Mouse (Mus musculus) macrophage (primary cell): ENCODE data around the gene Gm12789. TPM values are rescaled to one million over a fixed set of nuclear protein-coding genes. Genes with fewer than 3 reads are reported as not detected.
"Not testable (repeated sequence)": the region's sequence is repeated elsewhere in the genome, so short reads cannot be mapped to it uniquely, and the experiment has no call there.

Source experiments
- H3K27ac ChIP-seq: fragments of 350-480 bp; formaldehyde crosslinking; 2 replicates; pipeline ENCODE4 v1.9.0; 2021
- H3K36me3 ChIP-seq: fragments of 350-480 bp; formaldehyde crosslinking; 2 replicates; pipeline ENCODE4 v1.9.0; 2021; ENCODE audit errors: inconsistent target
- H3K4me3 ChIP-seq: fragments of 350-480 bp; formaldehyde crosslinking; 2 replicates; pipeline ENCODE4 v1.9.0; 2021; ENCODE audit errors: inconsistent target
- H3K79me2 ChIP-seq: fragments of 350-480 bp; formaldehyde crosslinking; 2 replicates; pipeline ENCODE4 v1.9.0; 2021; ENCODE audit errors: inconsistent target
- WGBS: methylation state at CpG from one replicate; pipeline ENCODE4 v1.1.7; 2026; ENCODE audit warnings: inconsistent platforms; ENCODE audit not compliant: missing documents; 5-methylcytosine and 5-hydroxymethylcytosine counted together
- polyA plus RNA-seq: library from polyadenylated mRNA; stranded (reverse); fragments of 250-400 nt; gene quantifications from 3 replicates; pipeline ENCODE4 v1.2.4, GENCODE M21; 2018; ENCODE audit warnings: inconsistent platforms
- total RNA-seq, 78 experiments: library from RNA; depleted of rRNA; stranded (reverse); fragments of 250-400 nt; gene quantifications; 1 replicate in 9 of 78; 2 replicates in 24 of 78; 3 replicates in 43 of 78; 4 replicates in 2 of 78; pipeline ENCODE4 v1.2.4; 2018; ENCODE audit warnings: inconsistent platforms in 56 of 78

The Gm12789 gene
- total RNA-seq (2018; cell fraction: chromatin; rRNA removed) = not detected
- not detected for total RNA-seq (2018; cell fraction: cytosol; rRNA removed)
- total RNA-seq (2018; cell fraction: nucleus; rRNA removed) = not detected
- polyA plus RNA-seq = not detected in 3 replicates

GRCm38 (mm10) chr4:101986326-101986725, at the start of gene Gm12789:
Gene Gm12789, plus strand, starts transcription at chr4:101986626.
- not testable (repeated sequence) for H3K4me3 ChIP-seq, H3K36me3 ChIP-seq, H3K79me2 ChIP-seq, H3K27ac ChIP-seq
- 73% methylated on average over 2 of the region's 2 CpGs for WGBS

- H3K79me2 ChIP-seq = not testable (repeated sequence)
- 50% methylated on average over 1 of the region's 2 CpGs for WGBS
Observed at GRCm38 (mm10) chr4:101940107-101940506, 46.3 kb upstream of the Gm12789 start, which contains the start of gene Gm12794. Gene Gm12794, plus strand, starts transcription at chr4:101940407.

GRCm38 (mm10) chr4:101980949-101981348, 5.5 kb upstream of the Gm12789 start, which contains the start of gene Gm12790:
Gene Gm12790, minus strand, starts transcription at chr4:101981049.
- not testable (repeated sequence) for H3K79me2 ChIP-seq, H3K4me3 ChIP-seq, H3K27ac ChIP-seq, H3K36me3 ChIP-seq
- WGBS = no CpG with 5 or more reads among the region's 5 CpGs

More at GRCm38 (mm10) chr4:101940107-101940506, 46.3 kb upstream of the Gm12789 start, which contains the start of gene Gm12794:
- not testable (repeated sequence) for H3K36me3 ChIP-seq, H3K27ac ChIP-seq, H3K4me3 ChIP-seq

GRCm38 (mm10) chr4:101985678-101986077, 748 bp upstream of the Gm12789 start:
- Histone ChIP-seq H3K4me3 (no peak overlapping the region), H3K79me2 (no peaks in the 10 kb centered on the region), H3K27ac (no peak overlapping the region), H3K36me3 (no peaks in the 10 kb centered on the region)
- 78% methylated on average over 4 of the region's 5 CpGs for WGBS

- 92% methylated on average over 5 of the region's 5 CpGs for WGBS
- Histone ChIP-seq H3K36me3 (no peaks in the 10 kb centered on the region), H3K27ac (no peak overlapping the region), H3K4me3 (no peak overlapping the region), H3K79me2 (no peaks in the 10 kb centered on the region)
Observed at GRCm38 (mm10) chr4:101997426-101997825, 11.0 kb downstream of the Gm12789 start.

DNA sequence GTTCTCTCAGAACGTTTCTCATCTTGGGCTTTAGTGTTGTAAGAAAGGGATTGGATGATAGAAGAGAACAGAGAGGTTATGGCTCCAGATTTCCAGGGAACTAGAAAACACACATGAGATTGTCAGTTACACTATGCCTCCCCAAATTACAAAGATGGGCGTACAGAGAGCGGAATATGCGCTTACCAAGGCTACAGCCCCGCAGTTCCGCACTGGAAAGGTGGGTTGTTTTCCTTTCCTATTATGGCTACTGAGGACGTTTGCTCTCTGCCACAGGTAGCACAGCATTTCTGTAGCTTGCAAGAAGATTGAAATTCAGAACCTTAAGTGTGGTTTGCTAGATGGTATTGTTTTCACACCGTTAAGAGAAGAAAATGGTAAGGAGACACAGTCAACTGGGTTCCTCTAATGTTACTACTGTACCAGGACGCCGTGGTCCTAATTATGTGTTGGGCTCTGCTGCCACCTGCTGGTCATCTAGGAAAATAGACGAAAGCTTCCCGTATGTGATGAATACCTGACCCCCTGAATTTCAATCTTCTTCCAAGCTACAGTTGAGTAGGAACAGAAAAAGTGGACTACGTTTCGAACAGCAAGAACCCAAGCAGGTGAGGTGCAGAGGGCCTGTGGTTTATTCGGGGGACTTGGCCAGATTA, 12.0 kb downstream of the Gm12789 start:
- Histone ChIP-seq H3K4me3 (no peak overlapping the region), H3K36me3 (no peaks in the 10 kb centered on the region), H3K27ac (no peak overlapping the region), H3K79me2 (no peaks in the 10 kb centered on the region)
- WGBS = 36% methylated on average over 15 of the region's 15 CpGs

DNA sequence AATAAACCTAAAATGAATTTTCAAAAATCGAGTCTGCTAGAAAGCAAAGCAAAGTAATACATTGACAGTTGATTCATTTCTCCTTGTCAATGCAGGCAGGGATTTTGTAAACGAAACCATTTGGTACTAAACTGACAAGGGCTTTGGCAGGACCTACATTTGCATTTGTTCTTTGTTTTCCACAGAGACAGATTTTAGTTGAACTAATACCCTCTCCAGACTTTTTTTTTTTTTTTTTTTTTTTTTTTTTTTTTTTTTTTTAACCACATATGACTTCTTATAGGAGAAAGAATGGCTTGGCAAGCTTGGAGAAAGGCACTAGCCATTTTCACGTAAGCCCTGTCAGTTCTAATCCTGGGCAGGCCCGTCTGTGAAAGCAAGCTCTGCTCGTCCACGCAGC, 40.2 kb downstream of the Gm12789 start:
- H3K36me3 ChIP-seq = no peaks in the 10 kb centered on the region
- no peaks in the 10 kb centered on the region for H3K79me2 ChIP-seq
- WGBS = 90% methylated on average over 6 of the region's 6 CpGs
- no peak overlapping the region for H3K27ac ChIP-seq
- H3K4me3 ChIP-seq = no peak overlapping the region

Other genes starting within 250 kb of the Gm12789 start
- not detected in 3 replicates for gene B020004J07Rik, start 142.6 kb upstream of the Gm12789 start, polyA plus RNA-seq
- not detected in 3 replicates for gene C130073F10Rik, start 92.8 kb upstream of the Gm12789 start, polyA plus RNA-seq
- not detected in 3 replicates for gene Gm12800, start 77.5 kb upstream of the Gm12789 start, polyA plus RNA-seq
- not detected in 3 replicates for gene Gm12794, start 46.2 kb upstream of the Gm12789 start, polyA plus RNA-seq
- not detected in 3 replicates for gene Gm12790, start 5.6 kb upstream of the Gm12789 start, polyA plus RNA-seq
- 4.2 to 15.0 TPM (median 9.6 TPM) in 3 replicates for gene Pde4b, start 100.9 kb downstream of the Gm12789 start, polyA plus RNA-seq